Mouse (Mus musculus): ENCODE measurements at regions not wholly inside any gene's neighbourhood (a gene's known extent, or its start where the extent isn't known, plus 50 kb on each side); places are given as distances from the start of the nearest gene placed in this dataset.

DNA sequence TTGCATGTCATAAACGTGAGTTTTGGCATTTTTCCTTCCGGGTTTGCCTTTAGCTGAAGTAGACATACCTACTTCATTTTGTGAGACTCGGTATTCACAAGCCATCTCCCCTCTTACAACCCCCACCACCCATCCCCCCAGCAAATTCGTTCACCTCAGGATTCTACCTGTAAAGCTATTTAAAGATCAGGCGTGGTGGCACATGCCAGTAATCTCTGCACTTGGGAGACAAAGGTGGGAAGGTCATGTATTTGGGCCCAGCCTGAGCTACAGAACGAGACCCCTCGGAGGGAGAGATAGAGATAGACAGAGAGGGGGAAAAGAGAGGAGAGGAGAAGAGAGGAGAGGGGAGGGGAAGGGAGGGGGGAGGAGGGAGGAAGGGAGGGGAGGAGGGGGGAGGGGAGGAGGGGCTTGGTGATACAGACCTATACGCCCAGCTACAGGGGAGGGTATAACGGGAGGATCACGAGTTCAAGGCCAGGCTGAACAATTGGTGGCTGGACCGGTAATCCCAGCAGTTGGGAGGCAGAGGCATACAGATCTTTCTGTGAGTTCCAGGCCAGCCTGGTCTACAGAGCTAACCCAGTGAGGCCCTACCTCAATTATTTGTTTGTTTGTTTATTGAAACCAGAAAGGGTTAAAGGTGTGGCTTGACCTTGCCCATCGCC, 83.9 kb upstream of the Tbx3 start:
- no peak for TF ChIP-seq POLR2A (IDR thresholded peaks at IDR 0.05; ENCODE audit: borderline replicate concordance, extremely low read depth, insufficient read depth, insufficient read length)
- 82% methylated on average over 12 of the region's 12 CpGs for WGBS
- no peak for ATAC-seq (ENCODE audit: low FRiP score, low read depth)

DNA sequence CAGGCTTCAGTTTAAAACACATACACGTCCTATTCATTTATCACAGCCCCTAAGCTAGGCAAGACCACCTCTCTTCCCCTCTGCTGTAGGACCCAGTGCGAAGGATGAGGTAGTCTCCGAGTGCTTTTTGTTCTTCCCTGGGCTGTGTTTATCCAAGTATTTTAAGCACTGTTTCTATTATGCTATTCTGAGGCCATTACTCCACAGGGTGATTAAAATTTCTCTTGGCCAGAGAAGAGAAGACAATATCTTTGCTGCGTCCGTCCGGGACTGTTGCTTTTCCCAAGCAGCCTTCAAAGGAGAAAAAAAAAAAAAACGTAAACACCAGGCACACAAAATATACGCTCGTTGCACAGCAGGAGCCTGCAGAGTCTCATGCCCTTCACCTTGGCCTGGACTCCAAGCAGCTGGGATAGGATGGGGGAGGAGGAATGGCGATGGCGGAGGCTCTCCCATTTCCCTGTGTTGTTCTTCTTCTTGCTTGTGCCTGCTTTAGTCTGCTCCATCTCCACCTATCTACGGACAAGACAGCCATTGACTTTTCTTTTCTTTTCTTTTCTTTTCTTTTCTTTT, 83.1 kb upstream of the Tbx3 start:
- ATAC-seq (ENCODE audit: low FRiP score, low read depth) (no peak), DNase-seq (ENCODE audit: low spot score) (no peak)
- no peak overlapping the region for H3K4me3 ChIP-seq (replicated peaks; ENCODE audit: low read length)
- no peak for TF ChIP-seq POLR2A (IDR thresholded peaks at IDR 0.05; ENCODE audit: borderline replicate concordance, extremely low read depth, insufficient read depth, insufficient read length)
- no peak overlapping the region for H3K27ac ChIP-seq (replicated peaks; ENCODE audit: low read depth, low read length)
- H3K27me3 ChIP-seq (ENCODE audit: control insufficient read depth, insufficient read depth, low read length), result 0 out of 2 replicates have a peak, but pooled peaks cover 6% of the 10 kb centered on the region
- no peak overlapping the region for H3K4me2 ChIP-seq (replicated peaks; ENCODE audit: low read depth, low read length, severe bottlenecking)
- 0 out of 2 replicates have a peak, but pooled peaks cover 5% of the 10 kb centered on the region for H3K4me1 ChIP-seq (ENCODE audit: control insufficient read depth, insufficient read depth, low read length)
- no peak overlapping the region for H3K9ac ChIP-seq (ENCODE audit: low read depth, low read length, severe bottlenecking)
- no peaks in the 10 kb centered on the region for H3K9me3 ChIP-seq (ENCODE audit: control insufficient read depth, low read length)
- WGBS, result 44% methylated on average over 12 of the region's 12 CpGs
- H3K36me3 ChIP-seq (ENCODE audit: control insufficient read depth, insufficient read depth, low read length), result no peaks in the 10 kb centered on the region

More for the DNA sequence above, 83.9 kb upstream of the Tbx3 start:
- Histone ChIP-seq H3K9me3 (ENCODE audit: control insufficient read depth, low read length) (no peaks in the 10 kb centered on the region), H3K36me3 (ENCODE audit: control insufficient read depth, insufficient read depth, low read length) (no peaks in the 10 kb centered on the region), H3K27ac (replicated peaks; ENCODE audit: low read depth, low read length) (no peak overlapping the region), H3K27me3 (ENCODE audit: control insufficient read depth, insufficient read depth, low read length) (0 out of 2 replicates have a peak, but pooled peaks cover 6% of the 10 kb centered on the region), H3K9ac (ENCODE audit: low read depth, low read length, severe bottlenecking) (no peak overlapping the region), H3K4me2 (replicated peaks; ENCODE audit: low read depth, low read length, severe bottlenecking) (no peak overlapping the region), H3K4me1 (ENCODE audit: control insufficient read depth, insufficient read depth, low read length) (0 out of 2 replicates have a peak, but pooled peaks cover 5% of the 10 kb centered on the region), H3K4me3 (replicated peaks; ENCODE audit: low read length) (no peak overlapping the region)
- no peak for DNase-seq (ENCODE audit: low spot score)

DNA sequence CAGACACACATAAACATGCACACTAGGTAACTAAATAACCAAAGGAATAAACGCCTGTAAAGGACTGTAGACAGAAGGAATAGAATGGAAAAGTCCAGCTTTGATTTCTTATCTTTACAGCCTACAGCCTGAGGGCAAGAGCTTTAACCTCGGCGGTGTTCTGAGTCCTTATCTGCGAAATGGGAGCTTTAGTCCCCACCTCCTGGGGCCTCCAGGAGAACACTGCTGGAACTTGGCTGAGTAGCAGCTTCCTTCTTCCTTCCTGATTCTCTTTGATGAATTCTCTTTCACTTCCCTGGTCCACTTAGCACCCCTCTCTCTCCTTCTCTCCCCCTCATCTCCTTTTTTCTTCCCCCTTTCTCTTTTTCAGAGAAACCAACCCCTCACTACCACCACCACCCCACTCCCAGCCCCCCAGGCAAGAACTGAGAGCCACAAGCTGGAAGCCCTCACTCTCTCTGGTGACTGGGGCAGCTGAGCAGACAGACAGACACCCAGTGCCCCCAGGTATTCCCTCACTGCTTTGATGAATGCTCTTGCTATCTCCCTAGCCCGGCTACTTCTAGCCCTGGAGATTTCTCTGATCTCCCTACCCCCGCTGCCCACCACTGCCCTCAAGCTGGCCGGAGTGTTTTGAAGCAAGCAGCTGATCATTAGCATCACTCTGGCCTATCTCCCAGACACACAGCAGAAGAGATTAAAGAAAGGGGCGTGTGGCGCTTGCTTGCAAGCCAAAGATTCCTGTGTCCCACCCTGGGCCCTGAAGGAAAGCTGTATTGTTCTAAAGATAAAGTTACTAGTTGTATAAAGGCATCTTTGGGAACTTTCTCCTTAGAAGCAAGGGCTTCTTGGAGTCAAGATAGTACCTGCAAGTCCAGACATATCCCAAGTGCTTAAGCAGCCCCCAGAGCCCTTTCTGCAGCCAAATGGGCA, 81.9 kb upstream of the Tbx3 start:
- H3K4me2 ChIP-seq (replicated peaks; ENCODE audit: low read depth, low read length, severe bottlenecking), result no peak overlapping the region
- no peak overlapping the region for H3K27ac ChIP-seq (replicated peaks; ENCODE audit: low read depth, low read length)
- no peak for TF ChIP-seq POLR2A (IDR thresholded peaks at IDR 0.05; ENCODE audit: borderline replicate concordance, extremely low read depth, insufficient read depth, insufficient read length)
- H3K4me1 ChIP-seq (ENCODE audit: control insufficient read depth, insufficient read depth, low read length), result 0 out of 2 replicates have a peak, but pooled peaks cover 5% of the 10 kb centered on the region
- WGBS, result 19% methylated on average over 9 of the region's 9 CpGs
- no peak overlapping the region for H3K4me3 ChIP-seq (replicated peaks; ENCODE audit: low read length)
- H3K36me3 ChIP-seq (ENCODE audit: control insufficient read depth, insufficient read depth, low read length), result no peaks in the 10 kb centered on the region
- no peak overlapping the region for H3K9ac ChIP-seq (ENCODE audit: low read depth, low read length, severe bottlenecking)
- no peaks in the 10 kb centered on the region for H3K9me3 ChIP-seq (ENCODE audit: control insufficient read depth, low read length)
- no peak for ATAC-seq (ENCODE audit: low FRiP score, low read depth)
- H3K27me3 ChIP-seq (ENCODE audit: control insufficient read depth, insufficient read depth, low read length), result 0 out of 2 replicates have a peak, but pooled peaks cover 6% of the 10 kb centered on the region
- no peak for DNase-seq (ENCODE audit: low spot score)

GRCm38 (mm10) chr5:119591271-119591670, 79.2 kb upstream of the Tbx3 start:
- WGBS, result 74% methylated on average over 5 of the region's 5 CpGs
- no peak overlapping the region for H3K4me2 ChIP-seq (replicated peaks; ENCODE audit: low read depth, low read length, severe bottlenecking)
- 0 out of 2 replicates have a peak, but pooled peaks cover 6% of the 10 kb centered on the region for H3K27me3 ChIP-seq (ENCODE audit: control insufficient read depth, insufficient read depth, low read length)
- ATAC-seq (ENCODE audit: low FRiP score, low read depth), result no peak
- H3K4me1 ChIP-seq (ENCODE audit: control insufficient read depth, insufficient read depth, low read length), result 0 out of 2 replicates have a peak, but pooled peaks cover 5% of the 10 kb centered on the region
- no peak for TF ChIP-seq POLR2A (IDR thresholded peaks at IDR 0.05; ENCODE audit: borderline replicate concordance, extremely low read depth, insufficient read depth, insufficient read length)
- no peak overlapping the region for H3K9ac ChIP-seq (ENCODE audit: low read depth, low read length, severe bottlenecking)
- H3K9me3 ChIP-seq (ENCODE audit: control insufficient read depth, low read length), result no peaks in the 10 kb centered on the region
- H3K27ac ChIP-seq (replicated peaks; ENCODE audit: low read depth, low read length), result no peak overlapping the region
- H3K36me3 ChIP-seq (ENCODE audit: control insufficient read depth, insufficient read depth, low read length), result no peaks in the 10 kb centered on the region
- DNase-seq (ENCODE audit: low spot score), result no peak
- no peak overlapping the region for H3K4me3 ChIP-seq (replicated peaks; ENCODE audit: low read length)

GRCm38 (mm10) chr5:119592891-119593290, 77.6 kb upstream of the Tbx3 start:
- Histone ChIP-seq H3K27ac (replicated peaks; ENCODE audit: low read depth, low read length) (no peak overlapping the region), H3K4me2 (replicated peaks; ENCODE audit: low read depth, low read length, severe bottlenecking) (no peak overlapping the region), H3K9ac (ENCODE audit: low read depth, low read length, severe bottlenecking) (no peak overlapping the region), H3K4me3 (replicated peaks; ENCODE audit: low read length) (no peak overlapping the region), H3K4me1 (ENCODE audit: control insufficient read depth, insufficient read depth, low read length) (peaks cover 12% of the 10 kb centered on the region; the same call in 1 of the 2 replicates), H3K9me3 (ENCODE audit: control insufficient read depth, low read length) (no peaks in the 10 kb centered on the region), H3K36me3 (ENCODE audit: control insufficient read depth, insufficient read depth, low read length) (no peaks in the 10 kb centered on the region), H3K27me3 (ENCODE audit: control insufficient read depth, insufficient read depth, low read length) (0 out of 2 replicates have a peak, but pooled peaks cover 6% of the 10 kb centered on the region)
- no peak for TF ChIP-seq POLR2A (IDR thresholded peaks at IDR 0.05; ENCODE audit: borderline replicate concordance, extremely low read depth, insufficient read depth, insufficient read length)
- DNase-seq (ENCODE audit: low spot score) (no peak), ATAC-seq (ENCODE audit: low FRiP score, low read depth) (no peak)
- 87% methylated on average over 10 of the region's 10 CpGs for WGBS

Measured in limb, embryonic 14.5 days (tissue).